Mouse (Mus musculus) C2C12 (cell line): Measurements from ENCODE around the gene Chrdl2. TPM values are rescaled to one million over a fixed set of nuclear protein-coding genes. Genes with fewer than 3 reads are reported as not detected.

Source experiments
- H3K27me3 ChIP-seq: one replicate; pipeline ENCODE4 v1.6.1; 2011; ENCODE audit not compliant: control insufficient read depth, insufficient read depth, insufficient read length
- H3K36me3 ChIP-seq: one replicate; pipeline ENCODE4 v1.6.1; 2011; ENCODE audit not compliant: control insufficient read depth, insufficient read depth
- H3K4me3 ChIP-seq: one replicate; pipeline ENCODE4 v1.5.1; 2011; ENCODE audit warnings: mild to moderate bottlenecking, control low read depth; ENCODE audit not compliant: poor library complexity, insufficient read depth, severe bottlenecking
- H3K79me2 ChIP-seq: one replicate; pipeline ENCODE4 v1.6.1; 2011; ENCODE audit not compliant: control insufficient read depth, insufficient read depth
- H3K79me3 ChIP-seq: one replicate; pipeline ENCODE4 v1.6.1; 2011; ENCODE audit warnings: low read depth, control low read depth
- H3ac ChIP-seq: one replicate; pipeline ENCODE3; 2011; ENCODE audit warnings: low read depth; ENCODE audit not compliant: control insufficient read depth, insufficient read length
- CEBPB ChIP-seq: IDR thresholded peaks from one replicate; pipeline ENCODE4 v1.6.1; 2011; ENCODE audit warnings: low read depth, mild to moderate bottlenecking, control low read depth, moderate library complexity
- CTCF ChIP-seq: IDR thresholded peaks from one replicate; pipeline ENCODE4 v1.5.1; 2011; ENCODE audit not compliant: control insufficient read depth, insufficient read depth, insufficient read length
- FOSL1 ChIP-seq: IDR thresholded peaks from one replicate; pipeline ENCODE4 v1.8.0; 2011; ENCODE audit warnings: mild to moderate bottlenecking, low read length; ENCODE audit not compliant: poor library complexity, insufficient read depth, severe bottlenecking
- MAX ChIP-seq: IDR thresholded peaks from one replicate; pipeline ENCODE4 v1.6.1; 2011; ENCODE audit warnings: mild to moderate bottlenecking, control low read depth
- MYOD1 ChIP-seq: IDR thresholded peaks from one replicate; pipeline ENCODE4 v1.6.1; 2011; ENCODE audit warnings: low read depth; ENCODE audit not compliant: control insufficient read depth, insufficient read length
- MYOG ChIP-seq: IDR thresholded peaks from one replicate; pipeline ENCODE4 v1.6.1; 2011; ENCODE audit not compliant: control insufficient read depth, insufficient read length; ENCODE audit errors: extremely low read depth
- USF1 ChIP-seq: IDR thresholded peaks from one replicate; pipeline ENCODE4 v1.6.1; 2011; ENCODE audit warnings: low read depth, mild to moderate bottlenecking, control low read depth, moderate library complexity
- polyA plus RNA-seq: library from polyadenylated mRNA; unstranded; fragments of >200 nt; fragmentation: generic; extraction: Trizol; gene quantifications from one replicate; pipeline ENCODE4 v1.2.1, GENCODE M21; 2012; ENCODE audit warnings: missing spikeins

The Chrdl2 gene
- polyA plus RNA-seq, 1 experiment, result not detected

- Histone ChIP-seq H3K27me3 (no peaks in the 10 kb centered on the region), H3K79me3 (peaks cover 37% of the 10 kb centered on the region), H3K4me3 (peak within 1 kb of the TSS; percentile 65), H3K36me3 (no peaks in the 10 kb centered on the region), H3ac (peak within 1 kb of the TSS; percentile 91), H3K79me2 (peaks cover 48% of the 10 kb centered on the region)
- TF ChIP-seq CEBPB (no peak), USF1 (no peak), MYOD1 (no peak), MAX (no peak), CTCF (no peak), FOSL1 (no peak)
Measured at GRCm38 (mm10) chr7:99980132-99980591, 25.8 kb upstream of the Chrdl2 start, which contains the start of gene Rnf169. Rnf169 (minus strand) TSS chr7:99980448.

DNA sequence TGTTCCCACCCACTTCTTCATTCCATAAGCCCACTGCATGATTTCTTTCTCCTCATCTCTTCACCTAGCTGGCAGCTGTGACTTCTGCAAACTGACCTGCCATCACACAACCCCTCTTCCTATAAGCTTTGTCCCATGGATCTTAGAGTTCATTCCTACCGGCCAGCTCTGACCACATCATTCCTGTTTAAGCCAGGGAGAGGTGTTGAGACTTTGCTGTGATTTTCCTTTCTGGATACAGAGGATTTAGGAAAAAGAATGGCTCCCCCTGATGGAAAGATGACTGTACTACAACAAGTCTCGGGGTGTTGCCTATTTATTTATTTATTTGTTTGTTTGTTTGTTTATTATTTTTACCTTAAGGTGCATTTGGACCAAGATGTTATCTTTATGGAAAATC, 24.7 kb upstream of the Chrdl2 start:
- peaks cover 33% of the 10 kb centered on the region for H3K79me3 ChIP-seq
- H3K79me2 ChIP-seq, result peaks cover 39% of the 10 kb centered on the region
- TF ChIP-seq CEBPB (no peak), MYOD1 (no peak), USF1 (no peak), CTCF (no peak), FOSL1 (no peak), MAX (no peak), MYOG (no peak)
- peak overlapping the region; percentile 26 for H3ac ChIP-seq
- H3K27me3 ChIP-seq, result peaks cover 3% of the 10 kb centered on the region
- no peaks in the 10 kb centered on the region for H3K36me3 ChIP-seq
- H3K4me3 ChIP-seq, result no peak overlapping the region

DNA sequence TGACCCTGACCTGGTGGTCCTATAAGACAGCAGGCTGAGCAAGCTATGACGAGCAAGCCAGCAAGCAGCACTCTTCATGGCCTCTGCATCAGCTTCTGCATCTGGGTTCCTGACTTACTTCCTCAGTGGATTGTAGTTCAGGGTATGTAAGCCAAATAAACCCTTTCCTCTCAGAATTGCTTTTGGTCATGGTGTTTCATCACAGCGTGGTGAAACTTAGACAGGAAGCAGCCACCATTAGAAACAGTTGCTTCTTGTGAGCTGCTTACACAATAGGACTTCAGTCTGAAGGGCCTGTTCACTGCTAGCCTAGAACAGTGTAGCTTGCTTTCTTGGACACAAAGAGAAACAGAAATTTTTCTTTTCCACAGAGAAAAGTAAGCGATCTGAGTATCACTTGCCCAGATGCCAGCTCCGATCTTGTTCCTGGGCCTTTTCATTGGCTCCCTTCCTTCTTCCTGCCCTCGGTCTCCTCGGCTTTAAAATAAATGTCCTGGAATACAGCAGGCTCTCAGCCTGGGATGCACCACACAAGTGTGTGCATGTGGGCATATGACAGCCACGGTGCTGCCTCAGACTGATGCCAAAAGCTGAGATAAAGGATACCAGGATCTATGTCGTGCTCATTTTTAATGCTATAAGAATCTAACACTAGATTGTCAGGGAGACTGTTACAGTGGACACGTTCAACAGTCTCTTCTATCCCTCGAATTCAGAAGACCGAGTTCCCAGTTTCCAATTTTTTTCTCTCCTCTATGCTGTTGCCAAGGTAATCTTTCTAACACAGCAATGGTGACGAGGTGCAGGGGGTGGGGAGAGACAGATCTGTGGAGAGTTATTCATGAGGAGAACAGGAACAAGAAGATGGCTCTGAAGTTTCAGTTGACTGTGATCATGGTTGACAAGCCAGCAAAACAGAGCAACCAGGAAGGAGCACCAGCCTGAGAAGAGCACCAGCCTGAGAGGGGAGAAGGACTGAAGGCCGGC, 23.4 kb upstream of the Chrdl2 start:
- Histone ChIP-seq H3ac (no peak overlapping the region), H3K79me2 (peaks cover 27% of the 10 kb centered on the region), H3K36me3 (no peaks in the 10 kb centered on the region), H3K79me3 (peaks cover 21% of the 10 kb centered on the region), H3K4me3 (no peak overlapping the region), H3K27me3 (peaks cover 3% of the 10 kb centered on the region)
- TF ChIP-seq FOSL1 (no peak), MAX (no peak), USF1 (no peak), CEBPB (no peak), MYOG (no peak), MYOD1 (no peak), CTCF (no peak)

- Histone ChIP-seq H3K79me2 (no peaks in the 10 kb centered on the region), H3K27me3 (peaks cover 3% of the 10 kb centered on the region), H3K36me3 (no peaks in the 10 kb centered on the region), H3K79me3 (no peaks in the 10 kb centered on the region), H3ac (no peak overlapping the region), H3K4me3 (no peak overlapping the region)
- TF ChIP-seq MYOG (no peak), CTCF (peak; percentile 16)
Measured at GRCm38 (mm10) chr7:99988725-99989124, 17.2 kb upstream of the Chrdl2 start.

GRCm38 (mm10) chr7:99989844-99990760, 15.9 kb upstream of the Chrdl2 start:
- Histone ChIP-seq H3K27me3 (peaks cover 3% of the 10 kb centered on the region), H3ac (no peak overlapping the region), H3K4me3 (no peak overlapping the region), H3K36me3 (no peaks in the 10 kb centered on the region), H3K79me3 (no peaks in the 10 kb centered on the region), H3K79me2 (no peaks in the 10 kb centered on the region)
- TF ChIP-seq MYOG (no peak), CEBPB (no peak), MYOD1 (no peak), FOSL1 (no peak), CTCF (no peak), USF1 (no peak), MAX (no peak)
